Mouse (Mus musculus) myocyte (in vitro differentiated cells): ENCODE measurements around the gene Sh3pxd2a. TPM values are rescaled to one million over a fixed set of nuclear protein-coding genes. Genes with fewer than 3 reads are reported as not detected.
A peak's percentile ranks its signal among the peaks of the same experiment; 100 is the strongest.

Source experiments
- H3K27me3 ChIP-seq: one replicate; pipeline ENCODE4 v1.6.1; 2011; ENCODE audit not compliant: control insufficient read depth, insufficient read depth, insufficient read length
- H3K36me3 ChIP-seq: one replicate; pipeline ENCODE4 v1.6.1; 2011; ENCODE audit not compliant: control insufficient read depth, insufficient read depth
- H3K4me2 ChIP-seq: one replicate; pipeline ENCODE4 v1.6.1; 2011; ENCODE audit warnings: low read depth, control low read depth
- H3K4me3 ChIP-seq: one replicate; pipeline ENCODE4 v1.5.1; 2011; ENCODE audit warnings: mild to moderate bottlenecking, control low read depth, moderate library complexity
- H3K79me2 ChIP-seq: one replicate; pipeline ENCODE4 v1.6.1; 2011; ENCODE audit not compliant: control insufficient read depth, insufficient read depth
- H3ac ChIP-seq: one replicate; pipeline ENCODE4 v1.6.1; 2011; ENCODE audit not compliant: control insufficient read depth, insufficient read length
- CEBPB ChIP-seq: IDR thresholded peaks from 2 replicates; pipeline ENCODE4 v1.6.1; 2011; ENCODE audit warnings: mild to moderate bottlenecking, moderate library complexity; ENCODE audit not compliant: poor library complexity, insufficient read depth, severe bottlenecking
- E2F4 ChIP-seq: IDR thresholded peaks from one replicate; pipeline ENCODE4 v1.6.1; 2011; ENCODE audit warnings: mild to moderate bottlenecking, control low read depth, moderate library complexity; ENCODE audit not compliant: insufficient read depth
- MAX ChIP-seq: IDR thresholded peaks from one replicate; pipeline ENCODE4 v1.6.1; 2011; ENCODE audit warnings: low read depth, mild to moderate bottlenecking, control low read depth
- MYOD1 ChIP-seq, 3 experiments: IDR thresholded peaks; one replicate each; pipeline ENCODE4 v1.6.1; 2011; ENCODE audit warnings: control low read depth in 2 of 3, low read depth in 2 of 3, mild to moderate bottlenecking in 2 of 3, moderate library complexity in 1 of 3; ENCODE audit not compliant: insufficient read length in 2 of 3, control insufficient read depth in 1 of 3
- MYOG ChIP-seq, 3 experiments: IDR thresholded peaks; one replicate each; pipeline ENCODE4 v1.6.1; 2011; ENCODE audit warnings: control low read depth in 2 of 3, low read depth in 2 of 3, mild to moderate bottlenecking in 2 of 3; ENCODE audit not compliant: insufficient read length in 2 of 3, control insufficient read depth in 1 of 3, insufficient read depth in 1 of 3
- POLR2A ChIP-seq: IDR thresholded peaks from one replicate; pipeline ENCODE4 v1.6.1; 2011; ENCODE audit warnings: low read depth, mild to moderate bottlenecking, control low read depth, moderate library complexity; ENCODE audit not compliant: insufficient read length
- POLR2AphosphoS2 ChIP-seq: IDR thresholded peaks from one replicate; pipeline ENCODE4 v1.6.1; 2011; ENCODE audit warnings: low read depth, control low read depth; ENCODE audit not compliant: insufficient read length
- REST ChIP-seq: IDR thresholded peaks from one replicate; pipeline ENCODE4 v1.6.1; 2011; ENCODE audit warnings: mild to moderate bottlenecking, control low read depth, moderate library complexity; ENCODE audit not compliant: insufficient read depth, insufficient read length
- SRF ChIP-seq: IDR thresholded peaks from one replicate; pipeline ENCODE4 v1.6.1; 2011; ENCODE audit warnings: low read depth; ENCODE audit not compliant: control insufficient read depth, insufficient read length
- TCF12 ChIP-seq: IDR thresholded peaks from one replicate; pipeline ENCODE4 v1.6.1; 2011; ENCODE audit warnings: mild to moderate bottlenecking, control low read depth; ENCODE audit not compliant: poor library complexity, insufficient read depth, severe bottlenecking
- TCF3 ChIP-seq: IDR thresholded peaks from one replicate; pipeline ENCODE4 v1.6.1; 2011; ENCODE audit warnings: low read depth, control low read depth; ENCODE audit not compliant: insufficient read length
- USF1 ChIP-seq: IDR thresholded peaks from one replicate; pipeline ENCODE4 v1.6.1; 2011; ENCODE audit warnings: low read depth, mild to moderate bottlenecking, control low read depth, moderate library complexity
- polyA plus RNA-seq: library from polyadenylated mRNA; unstranded; fragments of >200 nt; fragmentation: generic; extraction: Trizol; gene quantifications from one replicate; pipeline ENCODE4 v1.2.1, GENCODE M21; 2012; ENCODE audit warnings: missing spikeins

Sh3pxd2a gene
- polyA plus RNA-seq, 1 experiment = 59.5 TPM

- H3K4me3 ChIP-seq = no peak overlapping the region
- TF ChIP-seq TCF3 (no peak), SRF (no peak), TCF12 (no peak), USF1 (no peak), E2F4 (no peak), MYOG (IDR thresholded peaks at IDR 0.05; ENCODE audit: control insufficient read depth in 1 of 3, insufficient read depth in 1 of 3, insufficient read length in 2 of 3, low read depth in 2 of 3) (no peak), MYOD1 (IDR thresholded peaks at IDR 0.05; ENCODE audit: control insufficient read depth in 1 of 3, insufficient read length in 2 of 3, low read depth in 2 of 3) (no peak), REST (no peak), POLR2A (no peak), MAX (no peak)
- no peaks in the 10 kb centered on the region for H3K27me3 ChIP-seq
- no peak overlapping the region for H3K4me2 ChIP-seq
- H3K79me2 ChIP-seq = peaks cover 25% of the 10 kb centered on the region
- H3K36me3 ChIP-seq = peaks cover 9% of the 10 kb centered on the region
- H3ac ChIP-seq = no peak overlapping the region
These were observed 172.7 kb downstream of the Sh3pxd2a start for GRCm38 (mm10) chr19:47291307-47292080.

- H3ac ChIP-seq = no peak overlapping the region
- H3K79me2 ChIP-seq = peaks cover 4% of the 10 kb centered on the region
- no peak overlapping the region for H3K4me3 ChIP-seq
- no peak for TF ChIP-seq USF1
- TF ChIP-seq CEBPB = no peak
- no peak for TF ChIP-seq MAX
- TF ChIP-seq SRF = no peak
- no peak for TF ChIP-seq MYOD1 (IDR thresholded peaks at IDR 0.05; ENCODE audit: control insufficient read depth in 1 of 3, insufficient read length in 2 of 3, low read depth in 2 of 3)
- TF ChIP-seq E2F4 = no peak
- TF ChIP-seq MYOG (IDR thresholded peaks at IDR 0.05; ENCODE audit: control insufficient read depth in 1 of 3, insufficient read depth in 1 of 3, insufficient read length in 2 of 3, low read depth in 2 of 3) = no peak
- no peak for TF ChIP-seq REST
- no peak for TF ChIP-seq POLR2A
- no peak for TF ChIP-seq TCF3
- TF ChIP-seq POLR2AphosphoS2 = no peak
- no peak for TF ChIP-seq TCF12
- H3K36me3 ChIP-seq = peaks cover 18% of the 10 kb centered on the region
- H3K27me3 ChIP-seq = no peaks in the 10 kb centered on the region
- H3K4me2 ChIP-seq = no peak overlapping the region
These were observed 177.2 kb downstream of the Sh3pxd2a start for GRCm38 (mm10) chr19:47286886-47287450.

GRCm38 (mm10) chr19:47285581-47285980, 178.6 kb downstream of the Sh3pxd2a start:
- peaks cover 4% of the 10 kb centered on the region for H3K79me2 ChIP-seq
- H3K27me3 ChIP-seq = no peaks in the 10 kb centered on the region
- TF ChIP-seq TCF12 = no peak
- TF ChIP-seq REST = no peak
- peak; percentile 8 for TF ChIP-seq POLR2AphosphoS2
- no peak for TF ChIP-seq CEBPB
- no peak for TF ChIP-seq POLR2A
- no peak for TF ChIP-seq TCF3
- no peak overlapping the region for H3K4me3 ChIP-seq
- H3ac ChIP-seq = no peak overlapping the region
- H3K4me2 ChIP-seq = no peak overlapping the region
- peaks cover 18% of the 10 kb centered on the region for H3K36me3 ChIP-seq

- Histone ChIP-seq H3K36me3 (peaks cover 20% of the 10 kb centered on the region), H3K27me3 (no peaks in the 10 kb centered on the region), H3K4me3 (no peak overlapping the region), H3ac (no peak overlapping the region), H3K79me2 (no peaks in the 10 kb centered on the region), H3K4me2 (peak overlapping the region; percentile 36)
- TF ChIP-seq REST = no peak
- peak in 1 of 3 experiments; percentile 76 for TF ChIP-seq MYOD1 (IDR thresholded peaks at IDR 0.05; ENCODE audit: control insufficient read depth in 1 of 3, insufficient read length in 2 of 3, low read depth in 2 of 3)
- no peak for TF ChIP-seq E2F4
- TF ChIP-seq MYOG (IDR thresholded peaks at IDR 0.05; ENCODE audit: control insufficient read depth in 1 of 3, insufficient read depth in 1 of 3, insufficient read length in 2 of 3, low read depth in 2 of 3) = peak in 2 of 3 experiments; percentile 26 to 74
- TF ChIP-seq TCF12 = no peak
- TF ChIP-seq USF1 = no peak
- peak; percentile 14 for TF ChIP-seq POLR2A
These were observed 181.4 kb downstream of the Sh3pxd2a start for GRCm38 (mm10) chr19:47282688-47283215.

GRCm38 (mm10) chr19:47282050-47282454, 182.1 kb downstream of the Sh3pxd2a start:
- no peak for TF ChIP-seq SRF
- no peak for TF ChIP-seq MAX
- TF ChIP-seq MYOG (IDR thresholded peaks at IDR 0.05; ENCODE audit: control insufficient read depth in 1 of 3, insufficient read depth in 1 of 3, insufficient read length in 2 of 3, low read depth in 2 of 3) = no peak
- TF ChIP-seq REST = no peak
- TF ChIP-seq POLR2AphosphoS2 = no peak
- H3K36me3 ChIP-seq = peaks cover 27% of the 10 kb centered on the region
- peak overlapping the region; percentile 36 for H3K4me2 ChIP-seq
- H3K27me3 ChIP-seq = no peaks in the 10 kb centered on the region
- no peak overlapping the region for H3ac ChIP-seq
- no peak overlapping the region for H3K4me3 ChIP-seq
- no peaks in the 10 kb centered on the region for H3K79me2 ChIP-seq
